Mouse (Mus musculus) CD8-positive naive resting alpha-beta T cell, adult 2 months (primary cell): ENCODE measurements around the gene Uba1.

ENCODE experiments used
- DNase-seq, 2 experiments: peaks; one replicate each; pipeline ENCODE4 v3.0.0; 2022; ENCODE audit warnings: low read depth in 2 of 2, low spot score in 2 of 2

Gene Uba1

GRCm38 (mm10) chrX:20705083-20705402 lies 46.9 kb downstream of the Uba1 start:
- no peak for DNase-seq

- no peak for DNase-seq
Observed at GRCm38 (mm10) chrX:20728681-20729080, 70.6 kb downstream of the Uba1 start.

GRCm38 (mm10) chrX:20730048-20730447 lies 71.9 kb downstream of the Uba1 start:
- DNase-seq = peak in 1 of 2 experiments; percentile 17
